Mouse (Mus musculus) neural tube, embryonic 11.5 days (tissue): ENCODE results near the gene Celf5. TPM values are rescaled to one million over a fixed set of nuclear protein-coding genes. Genes with fewer than 3 reads are reported as not detected.

Experiments
- ATAC-seq: fragments of 200-750 bp; cut with Nextera tagmentation; 2 replicates; pipeline ENCODE4 v1.8.0; 2017; ENCODE audit warnings: moderate number of reproducible peaks, mild to moderate bottlenecking, moderate TSS enrichment, moderate library complexity; ENCODE audit not compliant: insufficient read depth, low FRiP score, low TSS enrichment
- DNase-seq: peaks from one replicate; pipeline ENCODE4 v3.0.0-alpha.2; 2015; ENCODE audit warnings: low spot score
- H3K27ac ChIP-seq: fragments of 300-500 bp; sonication (generic); 2 replicates; pipeline ENCODE4 v1.5.1; 2014; ENCODE audit warnings: low read depth, mild to moderate bottlenecking, low read length
- H3K27me3 ChIP-seq: fragments of 300-500 bp; sonication (generic); 2 replicates; pipeline ENCODE4 v1.6.1; 2014; ENCODE audit warnings: mild to moderate bottlenecking, low read length, mixed read lengths; ENCODE audit not compliant: control insufficient read depth, insufficient read depth
- H3K36me3 ChIP-seq: fragments of 300-500 bp; sonication (generic); 2 replicates; pipeline ENCODE4 v1.6.1; 2014; ENCODE audit warnings: mild to moderate bottlenecking, low read length, moderate library complexity, mixed read lengths; ENCODE audit not compliant: control insufficient read depth, insufficient read depth
- H3K4me1 ChIP-seq: fragments of 300-500 bp; sonication (generic); 2 replicates; pipeline ENCODE4 v1.6.1; 2014; ENCODE audit warnings: low read length, mixed read lengths; ENCODE audit not compliant: control insufficient read depth, insufficient read depth
- H3K4me2 ChIP-seq: fragments of 300-500 bp; sonication (generic); 2 replicates; pipeline ENCODE4 v1.6.1; 2014; ENCODE audit warnings: low read depth, mild to moderate bottlenecking, moderate library complexity
- H3K4me3 ChIP-seq: fragments of 300-500 bp; sonication (generic); 2 replicates; pipeline ENCODE4 v1.5.1; 2014; ENCODE audit warnings: low read depth, low read length
- H3K9ac ChIP-seq: fragments of 300-500 bp; sonication (generic); 2 replicates; pipeline ENCODE4 v1.6.1; 2014; ENCODE audit warnings: mild to moderate bottlenecking, low read length
- H3K9me3 ChIP-seq: fragments of 300-500 bp; sonication (generic); 2 replicates; pipeline ENCODE4 v1.6.1; 2016; ENCODE audit warnings: low read length; ENCODE audit not compliant: control insufficient read depth
- WGBS: fragments of 180-500 bp; shearing (Covaris S2); extraction: QIAGEN DNeasy Blood & Tissue Kit; methylation state at CpG from one replicate; pipeline ENCODE4 v1.1.7; 2014; 5-methylcytosine and 5-hydroxymethylcytosine counted together
- polyA plus RNA-seq: library from polyadenylated mRNA; unstranded; fragments of >200 nt; fragmentation: Nextera tagmentation; extraction: Ambion mirVana; gene quantifications from 2 replicates; pipeline ENCODE4 v1.2.1, GENCODE M21; 2014

The Celf5 gene
- polyA plus RNA-seq, 1 experiment from 2014 or later: 11.1 TPM

DNA sequence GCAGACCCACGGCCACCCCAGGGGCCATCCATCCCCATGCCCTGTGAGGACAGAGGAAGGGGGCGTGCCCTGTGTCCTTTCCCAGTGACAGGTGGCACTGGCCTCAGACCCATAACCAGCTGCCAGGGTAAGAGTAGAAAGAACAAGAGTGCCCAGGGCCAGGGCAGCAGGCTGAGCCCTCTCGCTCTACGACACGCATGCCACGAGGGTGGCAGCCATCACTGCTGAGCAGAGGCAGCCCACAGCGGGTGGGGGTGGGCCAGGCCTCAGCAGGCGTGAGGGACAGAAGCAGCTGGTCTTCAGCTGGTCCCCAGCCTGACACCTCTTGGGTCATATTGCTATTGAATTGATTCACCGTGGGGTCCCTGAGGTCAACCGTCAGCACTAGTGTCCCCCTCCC is 4.0 kb upstream of the Celf5 start:
- ATAC-seq (no peak), DNase-seq (no peak)
- H3K27ac ChIP-seq: no peak overlapping the region
- 88% methylated on average over 10 of the region's 10 CpGs for WGBS
- no peak overlapping the region for H3K9ac ChIP-seq
- H3K27me3 ChIP-seq: peaks cover 10% of the 10 kb centered on the region
- H3K4me3 ChIP-seq: no peak overlapping the region
- H3K9me3 ChIP-seq: no peaks in the 10 kb centered on the region
- no peak overlapping the region for H3K4me2 ChIP-seq
- H3K4me1 ChIP-seq: 0 out of 2 replicates have a peak, but pooled peaks cover 2% of the 10 kb centered on the region
- peaks cover 27% of the 10 kb centered on the region for H3K36me3 ChIP-seq

DNA sequence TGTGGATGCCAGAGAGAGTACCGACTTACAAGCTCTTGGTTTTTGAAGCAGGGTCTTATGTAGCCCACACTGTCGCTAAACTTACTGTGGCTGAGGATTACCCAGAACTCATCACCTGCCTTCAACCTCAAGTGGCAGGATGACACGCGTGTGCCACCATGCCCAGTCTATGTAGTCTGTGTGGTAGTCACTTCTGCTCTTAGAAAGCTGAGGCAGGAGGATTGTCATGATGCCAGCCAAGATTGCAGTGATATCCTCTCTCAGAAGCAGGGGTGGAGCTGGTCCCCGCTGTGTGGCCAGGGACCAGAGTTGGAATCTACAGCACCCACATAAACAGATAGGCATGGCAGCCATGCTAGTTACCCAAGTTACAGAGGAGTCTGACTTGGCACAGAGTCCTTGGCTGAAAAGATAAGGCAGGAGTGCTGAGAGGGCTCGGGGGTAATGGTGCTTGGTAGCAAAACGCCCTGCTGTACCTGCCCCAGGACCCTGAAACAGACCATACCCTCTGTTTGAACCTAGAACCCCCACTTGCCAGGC is 3.0 kb upstream of the Celf5 start:
- H3K36me3 ChIP-seq: peaks cover 18% of the 10 kb centered on the region
- H3K27me3 ChIP-seq: peaks cover 13% of the 10 kb centered on the region
- ATAC-seq (no peak), DNase-seq (no peak)
- 82% methylated on average over 7 of the region's 7 CpGs for WGBS
- H3K4me3 ChIP-seq: no peak overlapping the region
- H3K27ac ChIP-seq: no peak overlapping the region
- no peak overlapping the region for H3K4me2 ChIP-seq
- H3K9ac ChIP-seq: no peak overlapping the region
- 0 out of 2 replicates have a peak, but pooled peaks cover 2% of the 10 kb centered on the region for H3K4me1 ChIP-seq
- H3K9me3 ChIP-seq: no peaks in the 10 kb centered on the region

DNA sequence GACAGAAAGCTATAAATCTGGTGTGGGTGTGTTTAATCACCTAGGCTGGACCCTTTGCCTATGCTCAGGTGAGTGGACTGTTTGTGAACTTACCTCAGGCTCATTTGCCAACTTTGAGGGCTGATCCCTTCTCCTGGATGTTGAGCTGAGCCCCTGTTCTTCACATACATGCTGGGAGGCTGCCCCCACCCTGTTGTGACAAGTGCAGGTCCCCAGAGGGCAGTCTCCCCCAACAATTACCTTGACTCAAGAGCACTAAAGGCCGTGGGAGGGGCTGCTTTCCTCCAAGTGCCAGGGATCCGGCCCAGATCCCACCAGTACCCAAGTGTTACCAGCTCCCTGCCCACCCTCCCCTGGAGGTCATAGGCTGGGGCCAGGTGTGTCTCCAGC is 2.5 kb upstream of the Celf5 start:
- Histone ChIP-seq H3K4me2 (no peak overlapping the region), H3K4me1 (0 out of 2 replicates have a peak, but pooled peaks cover 2% of the 10 kb centered on the region), H3K9ac (no peak overlapping the region), H3K9me3 (no peaks in the 10 kb centered on the region), H3K4me3 (no peak overlapping the region), H3K36me3 (peaks cover 15% of the 10 kb centered on the region), H3K27me3 (peaks cover 13% of the 10 kb centered on the region), H3K27ac (no peak overlapping the region)
- WGBS: 44% methylated on average over 2 of the region's 2 CpGs
- no peak for DNase-seq
- no peak for ATAC-seq

DNA sequence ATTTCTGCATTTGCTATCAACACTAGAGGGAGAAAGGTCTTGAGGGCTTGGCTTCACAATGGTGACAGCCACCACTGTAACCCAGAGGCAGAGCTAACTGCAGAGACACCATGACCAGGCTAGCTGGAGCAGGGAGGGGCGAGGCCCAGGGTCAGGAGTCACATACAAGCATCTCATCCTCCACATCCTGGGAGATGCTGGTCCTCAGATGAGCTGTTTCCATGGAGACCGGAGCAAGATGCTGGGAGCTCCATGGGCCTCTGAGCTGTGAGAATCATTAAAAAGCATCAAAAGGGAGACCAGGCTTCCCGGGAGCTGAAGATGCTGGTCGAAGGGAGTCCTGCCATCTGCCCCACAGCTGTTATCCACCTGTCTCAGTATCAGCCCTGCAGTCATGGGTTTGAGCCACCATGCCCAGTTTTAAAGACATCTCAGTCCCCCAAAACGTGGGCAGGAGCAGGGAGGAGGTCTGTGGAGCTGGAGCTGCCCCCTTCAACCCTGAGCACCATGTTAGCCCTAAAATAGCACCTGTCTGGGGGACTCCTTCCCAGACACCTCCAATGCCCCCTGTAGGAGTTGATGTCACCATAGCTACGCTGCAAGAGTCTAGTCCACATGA is 2.0 kb upstream of the Celf5 start:
- H3K27ac ChIP-seq: peak overlapping the region; percentile 15; the same call in 1 of the 2 replicates
- 52% methylated on average over 6 of the region's 6 CpGs for whole genome bisulfite sequencing

DNA sequence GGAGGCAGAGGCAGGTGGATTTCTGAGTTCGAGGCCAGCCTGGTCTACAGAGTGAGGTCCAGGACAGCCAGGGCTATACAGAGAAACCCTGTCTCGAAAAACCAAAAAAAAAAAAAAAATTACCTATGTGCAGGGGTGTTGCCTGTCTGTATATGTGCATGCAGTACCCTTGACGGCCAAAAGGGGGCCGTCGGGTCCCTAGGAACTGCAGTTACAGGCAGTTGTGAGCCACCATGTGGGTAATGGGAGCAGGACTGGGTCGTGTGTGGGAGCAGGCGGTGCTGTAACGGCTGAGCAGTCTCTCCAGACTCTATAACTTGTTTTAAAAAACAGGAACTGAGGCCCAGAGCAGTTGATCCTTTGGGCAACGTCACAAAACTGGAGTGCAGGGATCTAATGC is 1.5 kb upstream of the Celf5 start:
- Histone ChIP-seq H3K4me2 (no peak overlapping the region), H3K9ac (no peak overlapping the region), H3K4me3 (no peak overlapping the region), H3K36me3 (peaks cover 13% of the 10 kb centered on the region), H3K4me1 (0 out of 2 replicates have a peak, but pooled peaks cover 2% of the 10 kb centered on the region), H3K27ac (no peak overlapping the region), H3K9me3 (no peaks in the 10 kb centered on the region), H3K27me3 (peaks cover 13% of the 10 kb centered on the region)
- peak; percentile 44 for DNase-seq
- ATAC-seq: no peak
- 18% methylated on average over 9 of the region's 9 CpGs for WGBS

More for the DNA sequence above, 2.0 kb upstream of the Celf5 start:
- peak; percentile 32 for DNase-seq
- peaks cover 13% of the 10 kb centered on the region for H3K27me3 ChIP-seq
- no peak overlapping the region for H3K4me3 ChIP-seq
- no peak for ATAC-seq
- H3K4me2 ChIP-seq: no peak overlapping the region
- peaks cover 13% of the 10 kb centered on the region for H3K36me3 ChIP-seq
- 0 out of 2 replicates have a peak, but pooled peaks cover 2% of the 10 kb centered on the region for H3K4me1 ChIP-seq
- no peak overlapping the region for H3K9ac ChIP-seq
- H3K9me3 ChIP-seq: no peaks in the 10 kb centered on the region

DNA sequence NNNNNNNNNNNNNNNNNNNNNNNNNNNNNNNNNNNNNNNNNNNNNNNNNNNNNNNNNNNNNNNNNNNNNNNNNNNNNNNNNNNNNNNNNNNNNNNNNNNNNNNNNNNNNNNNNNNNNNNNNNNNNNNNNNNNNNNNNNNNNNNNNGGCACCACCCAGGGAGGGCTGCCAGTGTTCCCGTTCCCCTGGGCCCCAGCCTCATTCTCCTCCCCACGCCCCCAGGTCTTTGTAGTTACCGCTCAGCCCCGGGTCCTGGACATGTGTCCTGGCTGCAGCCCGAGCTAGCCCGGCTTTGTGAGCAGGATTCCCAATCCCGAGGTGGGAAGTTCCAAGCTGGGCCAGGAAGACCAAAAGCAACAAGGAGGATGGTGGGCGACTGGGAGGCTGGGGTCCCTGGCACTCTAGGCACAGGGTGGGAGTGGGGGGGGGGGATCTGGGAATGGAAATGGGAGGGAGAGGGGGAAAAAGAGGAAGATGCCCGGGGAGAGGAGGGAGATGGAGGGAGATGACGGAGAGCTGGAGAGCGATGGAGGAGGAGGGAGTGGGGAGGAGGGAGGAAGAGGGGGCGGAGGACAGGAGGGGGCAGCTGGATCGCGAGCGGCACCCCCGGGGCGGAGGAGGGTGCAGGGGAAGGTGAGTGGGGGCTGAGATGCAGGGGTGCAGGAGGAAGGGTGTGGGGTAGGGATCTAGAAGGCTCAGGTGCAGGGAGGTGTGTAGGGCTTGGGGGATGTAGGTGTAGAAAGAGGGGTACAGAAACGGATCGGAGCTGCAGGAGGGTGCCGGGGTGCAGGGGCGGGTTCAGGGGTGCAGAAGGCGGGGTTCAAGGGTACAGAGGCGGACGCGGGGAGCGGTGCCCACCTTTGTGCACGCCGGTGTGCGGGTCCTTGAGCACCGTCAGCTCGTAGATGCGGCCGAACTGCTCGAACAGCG is 640 bp downstream of the Celf5 start:
- no peak for DNase-seq
- peak; percentile 14; the same call in 1 of the 2 replicates for ATAC-seq
- H3K36me3 ChIP-seq: no peaks in the 10 kb centered on the region; the same call in 1 of the 2 replicates
- peak overlapping the region; percentile 40 for H3K4me3 ChIP-seq
- H3K4me2 ChIP-seq: peak overlapping the region; percentile 55
- H3K9ac ChIP-seq: peak overlapping the region; percentile 51
- H3K27ac ChIP-seq: no peak overlapping the region
- 0 out of 2 replicates have a peak, but pooled peaks cover 2% of the 10 kb centered on the region for H3K4me1 ChIP-seq
- peaks cover 23% of the 10 kb centered on the region for H3K27me3 ChIP-seq
- WGBS: 2% methylated on average over 34 of the region's 35 CpGs
- H3K9me3 ChIP-seq: no peaks in the 10 kb centered on the region

DNA sequence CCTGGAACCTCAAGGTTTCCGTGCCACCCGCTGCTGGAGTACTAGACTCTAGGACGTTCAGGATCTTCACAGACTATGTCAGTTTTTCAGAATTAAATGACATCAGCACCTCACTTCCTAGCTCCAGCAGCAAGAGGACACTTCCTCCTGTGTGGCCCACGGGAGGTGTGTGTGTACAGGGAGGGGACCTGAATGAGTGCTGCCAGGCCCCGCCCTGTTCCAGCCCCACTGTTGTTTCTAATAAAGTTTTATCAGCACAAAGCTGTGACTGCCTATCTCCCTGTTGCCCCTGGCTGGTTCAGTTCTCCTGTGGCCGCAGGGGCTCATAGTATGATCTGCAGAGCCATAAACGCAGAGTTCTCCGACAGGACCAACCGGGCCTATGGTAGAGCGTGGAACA is 8.0 kb downstream of the Celf5 start:
- H3K4me2 ChIP-seq: no peak overlapping the region
- WGBS: 80% methylated on average over 10 of the region's 10 CpGs
- peaks cover 5% of the 10 kb centered on the region; the same call in 1 of the 2 replicates for H3K4me1 ChIP-seq
- peaks cover 36% of the 10 kb centered on the region for H3K27me3 ChIP-seq
- DNase-seq (no peak), ATAC-seq (no peak)
- no peak overlapping the region for H3K9ac ChIP-seq
- no peak overlapping the region for H3K27ac ChIP-seq
- H3K9me3 ChIP-seq: no peaks in the 10 kb centered on the region
- no peaks in the 10 kb centered on the region for H3K36me3 ChIP-seq
- no peak overlapping the region for H3K4me3 ChIP-seq

DNA sequence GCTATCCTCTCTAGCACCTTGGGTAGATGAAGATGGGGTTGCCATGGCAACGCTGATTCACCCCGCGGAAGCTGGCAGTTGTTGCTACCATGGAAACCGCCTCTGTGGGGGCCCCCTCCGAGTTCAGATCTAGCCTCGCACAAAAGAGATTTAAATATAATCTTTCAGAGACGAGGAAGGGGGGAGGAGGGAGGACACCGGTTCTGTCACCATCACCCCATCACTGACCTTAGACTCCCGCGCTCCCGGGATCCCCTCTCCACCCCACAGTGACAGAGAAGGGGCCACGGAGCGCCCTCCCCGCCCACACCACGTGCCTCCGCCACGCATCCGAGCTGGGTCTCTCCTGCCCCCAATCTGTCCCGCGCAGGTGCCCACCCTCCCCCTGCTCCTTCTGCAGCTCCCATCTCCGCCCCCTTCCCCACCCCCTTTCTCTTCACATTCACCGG is 9.5 kb downstream of the Celf5 start:
- 0% methylated on average over 16 of the region's 22 CpGs for WGBS
- H3K4me3 ChIP-seq: peak overlapping the region; percentile 31
- DNase-seq: peak; percentile 76
- peaks cover 35% of the 10 kb centered on the region for H3K27me3 ChIP-seq
- peaks cover 5% of the 10 kb centered on the region; the same call in 1 of the 2 replicates for H3K4me1 ChIP-seq
- peak overlapping the region; percentile 56 for H3K4me2 ChIP-seq
- H3K27ac ChIP-seq: no peak overlapping the region
- no peaks in the 10 kb centered on the region for H3K36me3 ChIP-seq
- H3K9ac ChIP-seq: peak overlapping the region; percentile 44; the same call in 1 of the 2 replicates
- ATAC-seq: peak; percentile 70
- no peaks in the 10 kb centered on the region for H3K9me3 ChIP-seq
